Mouse (Mus musculus) heart, postnatal 0 days (tissue): ENCODE measurements around the gene Cebpb.

Source experiments
- CTCF ChIP-seq: IDR thresholded peaks from 2 replicates; pipeline ENCODE4 v1.5.1; 2016; ENCODE audit warnings: antibody characterized with exemption, control low read depth, low read depth
- EP300 ChIP-seq: IDR thresholded peaks from 2 replicates; pipeline ENCODE4 v1.6.1; 2016; ENCODE audit warnings: antibody characterized with exemption, low read depth

DNA sequence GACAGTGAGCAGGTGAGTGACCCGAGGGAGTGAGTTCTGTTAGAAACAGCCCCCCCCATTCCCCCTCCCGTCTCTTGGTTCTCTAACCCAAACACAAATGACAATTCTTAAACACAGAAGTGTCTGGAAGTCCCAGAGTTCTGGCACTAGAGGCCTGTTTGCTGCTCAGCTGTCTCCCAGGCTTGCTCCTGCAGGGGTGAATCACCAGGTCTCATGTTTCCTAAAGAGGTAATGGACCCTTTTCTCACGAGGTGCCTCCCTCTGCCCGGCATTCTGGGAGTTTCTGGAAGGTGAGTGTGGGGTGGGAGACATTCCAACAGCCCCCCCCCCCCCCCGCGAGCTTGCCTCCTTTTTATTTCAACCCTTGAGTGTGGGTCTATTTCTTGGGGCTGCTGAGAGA lies 50.3 kb downstream of the Cebpb start:
- no peak for TF ChIP-seq CTCF
- TF ChIP-seq EP300 = no peak
